Mouse (Mus musculus): Measurements from ENCODE around the gene Mrpl55.
A peak's percentile ranks its signal among the peaks of the same experiment; 100 is the strongest.
"Not testable (repeated sequence)": the region's sequence is repeated elsewhere in the genome, so short reads cannot be mapped to it uniquely, and the experiment has no call there.

The Mrpl55 gene

GRCm38 (mm10) chr11:59191231-59192058, 10.8 kb upstream of the Mrpl55 start:
- peak; percentile 96 for DNase-seq (ENCODE audit: low read depth, low spot score)

- no peak for DNase-seq (ENCODE audit: low read depth, low spot score)
Measured at GRCm38 (mm10) chr11:59192059-59192386, 10.3 kb upstream of the Mrpl55 start, which contains the start of gene Guk1. Guk1 (minus strand) TSS chr11:59192212.

GRCm38 (mm10) chr11:59196230-59196629, 6.1 kb upstream of the Mrpl55 start:
- no peak for DNase-seq (ENCODE audit: low read depth, low spot score)

- DNase-seq (ENCODE audit: low read depth, low spot score), result no peak
Measured at GRCm38 (mm10) chr11:59201216-59202002, 877 bp upstream of the Mrpl55 start.

GRCm38 (mm10) chr11:59208153-59208831, 6.0 kb downstream of the Mrpl55 start, which contains the start of gene 2310033P09Rik:
2310033P09Rik (plus strand) TSS chr11:59208321.
- peak; percentile 97 for DNase-seq (ENCODE audit: low read depth, low spot score)

GRCm38 (mm10) chr11:59209003-59209441, 6.7 kb downstream of the Mrpl55 start:
- DNase-seq (ENCODE audit: low read depth, low spot score), result peak; percentile 79

GRCm38 (mm10) chr11:59209580-59209979, 7.3 kb downstream of the Mrpl55 start:
- no peak for DNase-seq (ENCODE audit: low read depth, low spot score)

GRCm38 (mm10) chr11:59210020-59210419, 7.7 kb downstream of the Mrpl55 start:
- DNase-seq (ENCODE audit: low read depth, low spot score), result no peak

GRCm38 (mm10) chr11:59211561-59211960, 9.3 kb downstream of the Mrpl55 start:
- not testable (repeated sequence) for DNase-seq (ENCODE audit: low read depth, low spot score)

GRCm38 (mm10) chr11:59212320-59212719, 10.0 kb downstream of the Mrpl55 start:
- DNase-seq (ENCODE audit: low read depth, low spot score), result not testable (repeated sequence)

- no peak for DNase-seq (ENCODE audit: low read depth, low spot score)
Measured at GRCm38 (mm10) chr11:59212892-59213494, 10.7 kb downstream of the Mrpl55 start.

GRCm38 (mm10) chr11:59216955-59217354, 14.7 kb downstream of the Mrpl55 start:
- DNase-seq (ENCODE audit: low read depth, low spot score), result no peak

- no peak for DNase-seq (ENCODE audit: low read depth, low spot score)
Measured at GRCm38 (mm10) chr11:59218389-59218998, 16.2 kb downstream of the Mrpl55 start.

GRCm38 (mm10) chr11:59219064-59219463, 16.8 kb downstream of the Mrpl55 start:
- peak; percentile 86 for DNase-seq (ENCODE audit: low read depth, low spot score)

GRCm38 (mm10) chr11:59221604-59222003, 19.3 kb downstream of the Mrpl55 start:
- no peak for DNase-seq (ENCODE audit: low read depth, low spot score)

GRCm38 (mm10) chr11:59222306-59222705, 20.0 kb downstream of the Mrpl55 start:
- DNase-seq (ENCODE audit: low read depth, low spot score), result no peak

- DNase-seq (ENCODE audit: low read depth, low spot score), result no peak
Measured at GRCm38 (mm10) chr11:59224025-59224424, 21.7 kb downstream of the Mrpl55 start.

- no peak for DNase-seq (ENCODE audit: low read depth, low spot score)
Measured at GRCm38 (mm10) chr11:59224470-59224869, 22.2 kb downstream of the Mrpl55 start.

GRCm38 (mm10) chr11:59225167-59225566, 22.9 kb downstream of the Mrpl55 start:
- DNase-seq (ENCODE audit: low read depth, low spot score), result no peak

GRCm38 (mm10) chr11:59226251-59226650, 24.0 kb downstream of the Mrpl55 start:
- DNase-seq (ENCODE audit: low read depth, low spot score), result no peak
